Mouse (Mus musculus): ENCODE measurements around the gene Zfp385b.
"Not testable (repeated sequence)": the region's sequence is repeated elsewhere in the genome, so short reads cannot be mapped to it uniquely, and the experiment has no call there.

Gene Zfp385b

GRCm38 (mm10) chr2:77454341-77454937, 365.0 kb downstream of the Zfp385b start:
- DNase-seq = peak; percentile 93

- DNase-seq = no peak
Measured at GRCm38 (mm10) chr2:77453786-77454185, 365.7 kb downstream of the Zfp385b start.

- DNase-seq = not testable (repeated sequence)
Measured at GRCm38 (mm10) chr2:77450017-77450416, 369.4 kb downstream of the Zfp385b start.

- peak; percentile 65 for DNase-seq
Measured at GRCm38 (mm10) chr2:77448951-77449480, 370.4 kb downstream of the Zfp385b start.

GRCm38 (mm10) chr2:77444282-77444681, 375.2 kb downstream of the Zfp385b start:
- peak; percentile 61 for DNase-seq

- DNase-seq = peak; percentile 58
Measured at GRCm38 (mm10) chr2:77440591-77440990, 378.8 kb downstream of the Zfp385b start.

- DNase-seq = no peak
Measured at GRCm38 (mm10) chr2:77436241-77436759, 383.1 kb downstream of the Zfp385b start.

GRCm38 (mm10) chr2:77419476-77419875, 400.0 kb downstream of the Zfp385b start:
- peak; percentile 51 for DNase-seq

GRCm38 (mm10) chr2:77418078-77418477, 401.4 kb downstream of the Zfp385b start:
- peak; percentile 24 for DNase-seq

- DNase-seq = no peak
Measured at GRCm38 (mm10) chr2:77412171-77412570, 407.3 kb downstream of the Zfp385b start.

- no peak for DNase-seq
Measured at GRCm38 (mm10) chr2:77411612-77412011, 407.8 kb downstream of the Zfp385b start.

GRCm38 (mm10) chr2:77409521-77410135, 409.8 kb downstream of the Zfp385b start:
- no peak for DNase-seq

- DNase-seq = no peak
Measured at GRCm38 (mm10) chr2:77408972-77409371, 410.5 kb downstream of the Zfp385b start.

GRCm38 (mm10) chr2:77402329-77402728, 417.1 kb downstream of the Zfp385b start:
- DNase-seq = peak; percentile 68

GRCm38 (mm10) chr2:77401438-77402235, 417.8 kb downstream of the Zfp385b start:
- DNase-seq = peak; percentile 71

GRCm38 (mm10) chr2:77393881-77394280, 425.6 kb downstream of the Zfp385b start:
- peak; percentile 52 for DNase-seq

GRCm38 (mm10) chr2:77388186-77388585, 431.3 kb downstream of the Zfp385b start:
- peak; percentile 53 for DNase-seq

GRCm38 (mm10) chr2:77386515-77386914, 432.9 kb downstream of the Zfp385b start:
- no peak for DNase-seq

- DNase-seq = peak; percentile 87
Measured at GRCm38 (mm10) chr2:77382766-77383165, 436.7 kb downstream of the Zfp385b start.

- DNase-seq = no peak
Measured at GRCm38 (mm10) chr2:77379907-77380306, 439.5 kb downstream of the Zfp385b start.

- DNase-seq = no peak
Measured at GRCm38 (mm10) chr2:77379332-77379731, 440.1 kb downstream of the Zfp385b start.

- no peak for DNase-seq
Measured at GRCm38 (mm10) chr2:77376823-77377222, 442.6 kb downstream of the Zfp385b start.

GRCm38 (mm10) chr2:77375155-77375554, 444.3 kb downstream of the Zfp385b start:
- DNase-seq = no peak
